Mouse (Mus musculus) thymus, adult 2 months (tissue): ENCODE results near the gene Kansl1l. TPM values are rescaled to one million over a fixed set of nuclear protein-coding genes. Genes with fewer than 3 reads are reported as not detected.

ENCODE experiments used
- DNase-seq: peaks from one replicate; pipeline ENCODE4 v3.0.0; 2021
- H3K27ac ChIP-seq: fragments of 200-500 bp; 2 replicates; pipeline ENCODE4 v1.5.1; 2012; ENCODE audit warnings: low read length, control low read depth; ENCODE audit not compliant: control insufficient read depth, insufficient read depth
- H3K27me3 ChIP-seq: fragments of 200-500 bp; 2 replicates; pipeline ENCODE4 v1.6.1; 2012; ENCODE audit warnings: mild to moderate bottlenecking, low read length, moderate library complexity, mixed read lengths; ENCODE audit not compliant: control insufficient read depth, insufficient read depth
- H3K36me3 ChIP-seq: fragments of 200-500 bp; 2 replicates; pipeline ENCODE4 v1.6.1; 2012; ENCODE audit warnings: mild to moderate bottlenecking, low read length, moderate library complexity; ENCODE audit not compliant: control insufficient read depth, insufficient read depth
- H3K4me1 ChIP-seq: fragments of 200-500 bp; replicated peaks from 2 replicates; pipeline ENCODE4 v1.6.1; 2012; ENCODE audit warnings: low read length; ENCODE audit not compliant: control insufficient read depth, insufficient read depth
- H3K4me3 ChIP-seq: fragments of 200-500 bp; 2 replicates; pipeline ENCODE4 v1.5.1; 2012; ENCODE audit warnings: mild to moderate bottlenecking, low read length, control low read depth, moderate library complexity; ENCODE audit not compliant: control insufficient read depth, insufficient read depth
- CTCF ChIP-seq: fragments of 200-500 bp; IDR thresholded peaks from 2 replicates; pipeline ENCODE4 v1.5.1; 2012; ENCODE audit warnings: mild to moderate bottlenecking, control low read depth, low read length, moderate library complexity, borderline replicate concordance; ENCODE audit not compliant: control insufficient read depth, poor library complexity, insufficient read depth; ENCODE audit errors: extremely low read depth
- POLR2A ChIP-seq: fragments of 200-500 bp; IDR thresholded peaks from 2 replicates; pipeline ENCODE4 v1.6.1; 2012; ENCODE audit warnings: mild to moderate bottlenecking, low read length, control low read depth, moderate library complexity; ENCODE audit not compliant: control insufficient read depth, poor library complexity, insufficient read depth; ENCODE audit errors: extremely low read depth
- WGBS: fragments of 180-500 bp; shearing (Covaris S2); methylation state at CpG from one replicate; pipeline ENCODE4 v1.1.7; 2018; 5-methylcytosine and 5-hydroxymethylcytosine counted together
- polyA plus RNA-seq: library from polyadenylated mRNA; depleted of rRNA; stranded (reverse); fragments of >200 nt; gene quantifications from 2 replicates; pipeline ENCODE4 v1.2.3, GENCODE M21; 2012

The Kansl1l gene
- polyA plus RNA-seq, 1 experiment = 13.1 TPM

GRCm38 (mm10) chr1:66805408-66805807 is 12.0 kb downstream of the Kansl1l start:
- Histone ChIP-seq H3K4me3 (no peak overlapping the region), H3K4me1 (no peaks in the 10 kb centered on the region), H3K27ac (no peak overlapping the region), H3K27me3 (no peaks in the 10 kb centered on the region), H3K36me3 (peaks cover 15% of the 10 kb centered on the region)
- WGBS = 96% methylated on average over 1 of the region's 1 CpGs
- TF ChIP-seq POLR2A (no peak), CTCF (no peak)
- DNase-seq = no peak

- H3K27ac ChIP-seq = no peak overlapping the region
- H3K4me1 ChIP-seq = no peaks in the 10 kb centered on the region
- H3K36me3 ChIP-seq = peaks cover 22% of the 10 kb centered on the region
- TF ChIP-seq CTCF (no peak), POLR2A (no peak)
- no peak overlapping the region for H3K4me3 ChIP-seq
- 93% methylated on average over 5 of the region's 5 CpGs for WGBS
- no peak for DNase-seq
- H3K27me3 ChIP-seq = no peaks in the 10 kb centered on the region
These were observed 12.7 kb downstream of the Kansl1l start for GRCm38 (mm10) chr1:66804710-66805109.

GRCm38 (mm10) chr1:66797962-66798361 is 19.4 kb downstream of the Kansl1l start:
- Histone ChIP-seq H3K36me3 (peaks cover 29% of the 10 kb centered on the region), H3K27me3 (no peaks in the 10 kb centered on the region), H3K27ac (no peak overlapping the region), H3K4me3 (no peak overlapping the region), H3K4me1 (no peaks in the 10 kb centered on the region)
- WGBS = over 99% methylated on average over 2 of the region's 2 CpGs
- DNase-seq = no peak
- no peak for TF ChIP-seq POLR2A
- TF ChIP-seq CTCF = no peak

- Histone ChIP-seq H3K4me1 (no peaks in the 10 kb centered on the region), H3K27me3 (no peaks in the 10 kb centered on the region), H3K4me3 (no peak overlapping the region), H3K36me3 (no peaks in the 10 kb centered on the region; the same call in 1 of the 2 replicates), H3K27ac (no peak overlapping the region)
- no peak for DNase-seq
- WGBS = 95% methylated on average over 2 of the region's 2 CpGs
- TF ChIP-seq POLR2A (no peak), CTCF (no peak)
These were observed 24.4 kb downstream of the Kansl1l start for GRCm38 (mm10) chr1:66792838-66793466.

- no peaks in the 10 kb centered on the region for H3K36me3 ChIP-seq
- no peak overlapping the region for H3K27ac ChIP-seq
- 48% methylated on average over 2 of the region's 2 CpGs for WGBS
- no peak for TF ChIP-seq POLR2A
- no peak for TF ChIP-seq CTCF
- no peaks in the 10 kb centered on the region for H3K27me3 ChIP-seq
- H3K4me3 ChIP-seq = no peak overlapping the region
- DNase-seq = no peak
- H3K4me1 ChIP-seq = no peaks in the 10 kb centered on the region
These were observed 35.1 kb downstream of the Kansl1l start for GRCm38 (mm10) chr1:66782296-66782695.

GRCm38 (mm10) chr1:66781027-66781426 is 36.3 kb downstream of the Kansl1l start:
- H3K4me1 ChIP-seq = no peaks in the 10 kb centered on the region
- no peak overlapping the region for H3K27ac ChIP-seq
- no peak for DNase-seq
- WGBS = 91% methylated on average over 4 of the region's 4 CpGs
- H3K27me3 ChIP-seq = no peaks in the 10 kb centered on the region
- TF ChIP-seq CTCF (no peak), POLR2A (no peak)
- peaks cover 3% of the 10 kb centered on the region; the same call in 1 of the 2 replicates for H3K36me3 ChIP-seq
- no peak overlapping the region for H3K4me3 ChIP-seq

- 96% methylated on average over 1 of the region's 1 CpGs for WGBS
- Histone ChIP-seq H3K4me1 (no peaks in the 10 kb centered on the region), H3K36me3 (peaks cover 3% of the 10 kb centered on the region; the same call in 1 of the 2 replicates), H3K4me3 (no peak overlapping the region), H3K27ac (no peak overlapping the region), H3K27me3 (no peaks in the 10 kb centered on the region)
- no peak for DNase-seq
- TF ChIP-seq POLR2A (no peak), CTCF (no peak)
These were observed 38.6 kb downstream of the Kansl1l start for GRCm38 (mm10) chr1:66778798-66779197.
